Mouse (Mus musculus): ENCODE measurements around the gene Aspa. TPM values are rescaled to one million over a fixed set of nuclear protein-coding genes. Genes with fewer than 3 reads are reported as not detected.
A peak's percentile ranks its signal among the peaks of the same experiment; 100 is the strongest.

The Aspa gene
- polyA plus RNA-seq, 1 experiment from 2014 or later = 4.0 TPM

GRCm38 (mm10) chr11:73289621-73290020 is 39.8 kb downstream of the Aspa start:
- ATAC-seq (ENCODE audit: low FRiP score) = no peak

DNA sequence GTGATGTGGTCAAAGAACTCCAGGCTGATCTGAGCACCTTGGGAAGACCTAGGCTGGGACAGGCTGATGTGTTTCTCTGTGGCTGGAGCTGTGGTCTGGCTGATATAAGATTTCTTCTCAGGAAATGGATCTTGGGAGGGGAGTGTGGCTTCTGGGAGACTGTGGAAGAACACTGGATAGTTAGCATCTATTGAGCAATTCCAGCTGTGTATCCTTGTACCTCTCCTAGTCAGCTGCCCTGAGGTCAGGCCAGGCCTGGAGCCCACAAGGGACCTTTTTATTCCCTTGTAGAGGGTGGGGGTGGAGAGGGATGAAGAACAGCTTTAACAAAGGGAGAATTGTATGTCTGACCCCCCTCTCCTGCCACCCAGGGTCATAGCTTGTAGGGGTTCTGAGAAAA is 45.0 kb downstream of the Aspa start:
- no peak for ATAC-seq (ENCODE audit: low FRiP score)
- peaks cover 12% of the 10 kb centered on the region for H3K4me1 ChIP-seq
- H3K9me3 ChIP-seq (replicated peaks) = no peaks in the 10 kb centered on the region
- no peak overlapping the region for H3K9ac ChIP-seq (replicated peaks)
- no peaks in the 10 kb centered on the region for H3K36me3 ChIP-seq
- no peak overlapping the region for H3K4me2 ChIP-seq
- H3K27ac ChIP-seq (replicated peaks) = no peak overlapping the region
- no peaks in the 10 kb centered on the region for H3K27me3 ChIP-seq (replicated peaks)
- no peak overlapping the region for H3K4me3 ChIP-seq (replicated peaks)

More at GRCm38 (mm10) chr11:73289621-73290020, 39.8 kb downstream of the Aspa start:
- Histone ChIP-seq H3K4me1 (no peaks in the 10 kb centered on the region), H3K9me3 (replicated peaks) (no peaks in the 10 kb centered on the region), H3K4me3 (replicated peaks) (no peak overlapping the region), H3K9ac (replicated peaks) (no peak overlapping the region), H3K27ac (replicated peaks) (no peak overlapping the region), H3K4me2 (no peak overlapping the region), H3K36me3 (no peaks in the 10 kb centered on the region), H3K27me3 (replicated peaks) (no peaks in the 10 kb centered on the region)
- WGBS = 70% methylated on average over 1 of the region's 1 CpGs

DNA sequence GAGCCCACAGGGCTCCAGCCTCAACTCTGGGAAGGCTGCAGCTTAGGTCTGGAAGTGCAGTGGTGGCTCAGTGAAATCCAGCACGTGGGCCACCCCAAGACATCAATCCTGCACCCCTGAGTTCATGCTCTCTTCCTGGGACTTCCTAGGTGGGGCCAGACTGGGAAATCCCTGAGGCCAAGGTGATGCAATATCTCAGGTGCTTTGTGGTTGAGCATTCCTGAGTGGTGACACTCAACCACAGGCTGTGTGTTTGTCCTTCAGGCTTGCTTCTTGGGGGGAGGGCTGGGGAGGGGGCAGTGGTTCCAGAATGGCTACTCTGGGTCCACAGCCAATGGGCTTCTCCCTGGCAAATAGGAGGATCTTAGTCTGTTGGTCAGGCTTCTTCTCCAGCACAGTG is 45.5 kb downstream of the Aspa start:
- Histone ChIP-seq H3K9ac (replicated peaks) (no peak overlapping the region), H3K9me3 (replicated peaks) (no peaks in the 10 kb centered on the region), H3K4me2 (no peak overlapping the region), H3K4me1 (peaks cover 12% of the 10 kb centered on the region), H3K27me3 (replicated peaks) (no peaks in the 10 kb centered on the region), H3K27ac (replicated peaks) (no peak overlapping the region), H3K36me3 (no peaks in the 10 kb centered on the region), H3K4me3 (replicated peaks) (no peak overlapping the region)
- no peak for ATAC-seq (ENCODE audit: low FRiP score)
- WGBS = 70% methylated on average over 1 of the region's 1 CpGs

GRCm38 (mm10) chr11:73283369-73283768 is 46.0 kb downstream of the Aspa start:
- Histone ChIP-seq H3K27ac (replicated peaks) (no peak overlapping the region), H3K36me3 (no peaks in the 10 kb centered on the region), H3K4me1 (peaks cover 12% of the 10 kb centered on the region), H3K9me3 (replicated peaks) (no peaks in the 10 kb centered on the region), H3K27me3 (replicated peaks) (no peaks in the 10 kb centered on the region), H3K4me3 (replicated peaks) (no peak overlapping the region), H3K9ac (replicated peaks) (no peak overlapping the region), H3K4me2 (no peak overlapping the region)
- no peak for ATAC-seq (ENCODE audit: low FRiP score)
- WGBS = 83% methylated on average over 9 of the region's 9 CpGs

- Histone ChIP-seq H3K36me3 (no peaks in the 10 kb centered on the region), H3K27ac (replicated peaks) (0 out of 2 replicates have a peak overlapping the region, but pooled peaks have one; percentile 37), H3K4me3 (replicated peaks) (peak overlapping the region; percentile 44), H3K27me3 (replicated peaks) (no peaks in the 10 kb centered on the region), H3K9me3 (replicated peaks) (no peaks in the 10 kb centered on the region), H3K4me2 (peak overlapping the region; percentile 66), H3K4me1 (peaks cover 12% of the 10 kb centered on the region), H3K9ac (replicated peaks) (peak overlapping the region; percentile 49)
- ATAC-seq (ENCODE audit: low FRiP score) = peak; percentile 91
- WGBS = 5% methylated on average over 16 of the region's 16 CpGs
Measured at GRCm38 (mm10) chr11:73281528-73282027, 47.8 kb downstream of the Aspa start.

- Histone ChIP-seq H3K36me3 (no peaks in the 10 kb centered on the region), H3K4me3 (replicated peaks) (no peak overlapping the region), H3K9ac (replicated peaks) (no peak overlapping the region), H3K27ac (replicated peaks) (no peak overlapping the region), H3K4me2 (peak overlapping the region; percentile 66; the same call in 1 of the 2 replicates), H3K27me3 (replicated peaks) (no peaks in the 10 kb centered on the region), H3K4me1 (peaks cover 12% of the 10 kb centered on the region), H3K9me3 (replicated peaks) (no peaks in the 10 kb centered on the region)
- 62% methylated on average over 5 of the region's 5 CpGs for WGBS
- no peak for ATAC-seq (ENCODE audit: low FRiP score)
Measured at GRCm38 (mm10) chr11:73280710-73281109, 48.7 kb downstream of the Aspa start.

GRCm38 (mm10) chr11:73274821-73275220 is 54.6 kb downstream of the Aspa start:
- Histone ChIP-seq H3K9ac (replicated peaks) (no peak overlapping the region), H3K27me3 (replicated peaks) (no peaks in the 10 kb centered on the region), H3K9me3 (replicated peaks) (no peaks in the 10 kb centered on the region), H3K4me2 (no peak overlapping the region), H3K27ac (replicated peaks) (no peak overlapping the region), H3K36me3 (no peaks in the 10 kb centered on the region), H3K4me3 (replicated peaks) (no peak overlapping the region), H3K4me1 (no peaks in the 10 kb centered on the region)
- WGBS = 40% methylated on average over 2 of the region's 2 CpGs
- no peak for ATAC-seq (ENCODE audit: low FRiP score)

- no peaks in the 10 kb centered on the region for H3K9me3 ChIP-seq (replicated peaks)
- WGBS = 90% methylated on average over 7 of the region's 7 CpGs
- no peak within 1 kb of the TSS for H3K9ac ChIP-seq (replicated peaks)
- H3K27ac ChIP-seq (replicated peaks) = no peak within 1 kb of the TSS
- no peaks in the 10 kb centered on the region for H3K4me1 ChIP-seq
- no peaks in the 10 kb centered on the region for H3K27me3 ChIP-seq (replicated peaks)
- no peak within 1 kb of the TSS for H3K4me2 ChIP-seq
- no peak for ATAC-seq (ENCODE audit: low FRiP score)
- H3K36me3 ChIP-seq = no peaks in the 10 kb centered on the region
- H3K4me3 ChIP-seq (replicated peaks) = no peak within 1 kb of the TSS
Measured at GRCm38 (mm10) chr11:73267267-73267666, 62.1 kb downstream of the Aspa start, which contains the start of gene Trpv3. Trpv3 (plus strand) TSS chr11:73267388.

DNA sequence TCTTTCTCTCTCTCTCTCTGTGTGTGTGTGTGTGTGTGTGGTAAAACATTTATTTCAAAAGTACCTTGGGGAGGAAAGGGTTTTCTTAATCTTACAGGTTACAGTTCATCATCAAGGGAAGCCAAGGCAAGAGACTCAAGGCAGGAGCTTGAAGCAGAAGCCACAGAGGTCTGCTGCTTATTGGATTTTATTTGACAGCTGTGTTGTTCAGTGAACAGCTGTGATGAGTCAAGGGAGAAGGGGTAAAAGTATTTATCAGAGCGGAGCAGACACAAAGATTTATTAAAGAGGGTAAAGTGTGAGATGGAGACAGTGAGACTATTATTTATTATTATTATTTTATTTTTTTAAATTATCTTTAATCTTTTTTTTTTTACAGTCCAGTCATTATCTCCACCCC is 68.0 kb downstream of the Aspa start:
- 95% methylated on average over 1 of the region's 1 CpGs for WGBS
- Histone ChIP-seq H3K4me3 (replicated peaks) (no peak overlapping the region), H3K36me3 (no peaks in the 10 kb centered on the region), H3K4me1 (no peaks in the 10 kb centered on the region), H3K27ac (replicated peaks) (no peak overlapping the region), H3K4me2 (no peak overlapping the region), H3K27me3 (replicated peaks) (no peaks in the 10 kb centered on the region), H3K9me3 (replicated peaks) (no peaks in the 10 kb centered on the region), H3K9ac (replicated peaks) (no peak overlapping the region)
- ATAC-seq (ENCODE audit: low FRiP score) = no peak

- no peaks in the 10 kb centered on the region for H3K27me3 ChIP-seq (replicated peaks)
- no peaks in the 10 kb centered on the region for H3K9me3 ChIP-seq (replicated peaks)
- no peak overlapping the region for H3K27ac ChIP-seq (replicated peaks)
- ATAC-seq (ENCODE audit: low FRiP score) = no peak
- no peak overlapping the region for H3K4me2 ChIP-seq
- H3K9ac ChIP-seq (replicated peaks) = no peak overlapping the region
- 88% methylated on average over 3 of the region's 3 CpGs for WGBS
- no peaks in the 10 kb centered on the region for H3K36me3 ChIP-seq
- no peaks in the 10 kb centered on the region for H3K4me1 ChIP-seq
- no peak overlapping the region for H3K4me3 ChIP-seq (replicated peaks)
Measured at GRCm38 (mm10) chr11:73260457-73260856, 68.9 kb downstream of the Aspa start.

DNA sequence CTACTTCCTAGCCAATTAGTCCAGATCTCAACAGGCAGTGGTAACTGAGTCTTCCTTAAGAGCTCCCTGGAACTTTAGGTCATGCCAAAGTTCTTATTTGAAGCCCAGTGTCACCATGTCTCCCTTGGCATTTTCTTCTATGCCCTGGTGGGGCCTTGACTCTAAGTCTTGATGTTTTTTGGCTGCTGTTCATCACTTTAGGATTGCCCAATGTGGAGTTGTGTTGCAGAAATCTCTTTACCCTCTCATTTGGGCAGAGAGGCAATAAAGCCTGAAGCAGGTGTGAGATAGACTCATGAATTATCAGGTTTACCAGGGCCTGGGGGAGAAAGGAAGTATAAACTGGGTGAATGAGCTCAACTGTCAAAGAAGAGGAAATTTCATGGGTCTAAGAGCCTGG is 70.7 kb downstream of the Aspa start:
- Histone ChIP-seq H3K9me3 (replicated peaks) (no peaks in the 10 kb centered on the region), H3K9ac (replicated peaks) (no peak overlapping the region), H3K4me1 (no peaks in the 10 kb centered on the region), H3K4me3 (replicated peaks) (no peak overlapping the region), H3K27me3 (replicated peaks) (no peaks in the 10 kb centered on the region), H3K4me2 (no peak overlapping the region), H3K27ac (replicated peaks) (no peak overlapping the region), H3K36me3 (no peaks in the 10 kb centered on the region)
- ATAC-seq (ENCODE audit: low FRiP score) = no peak

GRCm38 (mm10) chr11:73257362-73257945 is 71.9 kb downstream of the Aspa start:
- H3K9me3 ChIP-seq (replicated peaks) = no peaks in the 10 kb centered on the region
- no peak overlapping the region for H3K9ac ChIP-seq (replicated peaks)
- ATAC-seq (ENCODE audit: low FRiP score) = no peak
- no peaks in the 10 kb centered on the region for H3K4me1 ChIP-seq
- H3K27me3 ChIP-seq (replicated peaks) = no peaks in the 10 kb centered on the region
- H3K4me2 ChIP-seq = no peak overlapping the region
- no peak overlapping the region for H3K27ac ChIP-seq (replicated peaks)
- H3K4me3 ChIP-seq (replicated peaks) = no peak overlapping the region
- no peaks in the 10 kb centered on the region for H3K36me3 ChIP-seq
- 78% methylated on average over 4 of the region's 4 CpGs for WGBS
